Mouse (Mus musculus): ENCODE data around the gene Alkbh4. TPM values are rescaled to one million over a fixed set of nuclear protein-coding genes. Genes with fewer than 3 reads are reported as not detected.
"Not testable (repeated sequence)": the region's sequence is repeated elsewhere in the genome, so short reads cannot be mapped to it uniquely, and the experiment has no call there.

Gene Alkbh4
- total RNA-seq, 2 experiments from 2014 or later = 10.7 to 12.8 TPM

DNA sequence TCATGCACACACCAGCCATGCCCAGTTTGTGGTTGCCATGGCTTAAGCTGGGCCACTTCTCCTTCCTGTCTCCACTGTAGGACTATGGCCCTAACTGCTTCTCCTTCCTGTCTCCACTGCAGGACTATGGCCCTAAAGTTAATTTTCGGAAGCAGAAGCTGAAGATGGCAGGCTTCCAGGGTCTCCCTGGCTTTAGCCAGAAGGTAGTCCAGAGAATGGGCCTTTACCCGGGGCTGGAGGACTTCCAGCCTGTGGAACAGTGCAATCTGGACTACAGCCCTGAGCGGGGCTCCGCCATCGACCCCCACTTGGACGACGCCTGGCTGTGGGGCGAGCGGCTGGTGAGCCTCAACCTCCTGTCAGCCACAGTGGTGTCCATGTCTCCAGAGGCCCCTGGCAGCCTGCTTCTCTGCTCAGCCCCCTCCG, 4.1 kb downstream of the Alkbh4 start:
- intact Hi-C loops (cut with DNase I) = no loop called here
- DNase-seq = peak; percentile 77

DNA sequence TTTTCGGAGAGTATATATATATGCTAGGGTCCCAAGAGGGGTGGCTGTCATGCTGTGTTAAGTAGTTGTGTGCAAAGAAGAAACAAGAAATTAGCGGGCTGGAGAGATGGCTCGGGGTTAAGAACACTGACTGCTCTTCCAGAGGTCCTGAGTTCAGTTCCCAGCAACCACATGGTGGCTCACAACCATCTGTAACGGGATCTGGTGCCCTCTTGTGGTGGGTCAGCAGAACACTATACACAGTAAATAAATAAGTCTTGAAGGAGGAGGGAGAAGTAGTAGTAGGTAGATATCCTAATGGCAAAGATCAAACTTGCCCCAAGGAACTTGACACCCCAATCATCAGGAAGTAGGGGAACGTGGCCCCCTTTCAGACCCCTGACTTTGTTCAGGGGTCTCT, 6.8 kb downstream of the Alkbh4 start:
- DNase-seq = no peak
- intact Hi-C loops (cut with DNase I) = no loop called here

DNA sequence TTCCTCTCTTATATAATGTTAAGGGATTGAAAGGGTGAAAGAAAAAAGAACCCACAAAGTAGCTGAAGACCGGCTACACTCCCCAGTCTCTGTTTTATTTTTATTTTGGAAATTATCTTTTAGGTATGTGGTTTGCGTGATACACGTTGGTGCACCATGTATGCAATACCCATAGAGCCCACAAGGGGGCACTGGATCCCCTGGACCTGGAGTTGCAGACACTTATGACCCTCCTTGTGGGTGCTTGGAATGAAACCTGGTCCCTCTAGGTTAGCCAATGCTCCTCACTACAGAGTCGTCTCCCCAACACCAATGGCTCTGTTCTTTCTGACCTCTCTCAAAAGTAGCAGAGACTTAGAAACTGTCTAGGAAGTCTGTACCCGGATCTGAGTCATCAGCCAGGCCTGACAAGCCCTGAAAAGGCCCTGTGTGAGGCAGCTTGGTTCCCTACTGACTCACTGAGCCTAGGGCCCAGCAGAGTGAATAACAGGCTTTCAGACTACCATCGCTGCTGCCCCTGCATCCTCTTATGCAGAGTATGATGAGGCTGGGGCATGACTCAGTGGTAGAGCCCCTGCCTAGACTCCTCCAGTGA, 7.3 kb downstream of the Alkbh4 start:
- intact Hi-C loops (cut with DNase I) = no loop called here
- DNase-seq = no peak

DNA sequence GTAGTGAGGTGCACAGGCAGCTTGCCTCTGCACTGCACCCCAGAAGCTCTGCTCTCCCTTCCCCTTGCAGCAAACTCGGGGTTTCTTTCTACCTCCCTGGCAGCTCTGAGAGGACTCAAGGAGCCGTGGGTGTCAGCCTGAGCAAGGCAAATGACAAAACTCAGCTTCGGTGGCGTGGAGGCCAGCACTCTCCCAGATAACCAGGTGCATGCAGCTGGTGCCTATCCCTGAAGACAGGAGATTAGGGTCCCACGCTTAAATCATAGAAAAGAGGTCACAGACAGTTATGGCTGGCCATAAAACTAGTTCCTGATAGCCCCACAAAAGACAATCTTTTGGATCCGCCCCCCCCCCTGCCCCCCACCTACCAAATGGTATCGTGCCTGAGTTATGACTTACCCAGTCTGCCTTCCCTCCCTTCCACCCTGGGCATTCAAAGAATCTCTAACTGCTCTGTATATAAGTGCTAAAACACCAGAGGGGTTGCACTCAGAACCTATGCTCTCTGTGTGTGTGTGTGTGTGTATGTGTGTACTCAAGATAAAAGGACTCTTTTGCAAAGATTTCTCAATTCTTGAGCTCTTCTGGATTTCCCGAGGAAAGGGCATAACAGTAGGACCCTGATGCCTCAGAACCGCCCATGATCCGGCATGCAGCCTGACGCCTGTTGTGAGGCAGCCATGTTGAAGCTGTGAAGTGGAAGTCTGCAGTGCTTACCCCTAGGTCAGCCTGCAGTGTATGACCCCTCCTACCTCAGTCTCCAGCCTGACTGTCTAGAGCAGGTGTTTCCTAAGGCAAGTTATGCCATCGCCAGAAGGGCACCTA, 8.9 kb downstream of the Alkbh4 start:
- DNase-seq = peak; percentile 74
- intact Hi-C loops (cut with DNase I) = no loop called here

DNA sequence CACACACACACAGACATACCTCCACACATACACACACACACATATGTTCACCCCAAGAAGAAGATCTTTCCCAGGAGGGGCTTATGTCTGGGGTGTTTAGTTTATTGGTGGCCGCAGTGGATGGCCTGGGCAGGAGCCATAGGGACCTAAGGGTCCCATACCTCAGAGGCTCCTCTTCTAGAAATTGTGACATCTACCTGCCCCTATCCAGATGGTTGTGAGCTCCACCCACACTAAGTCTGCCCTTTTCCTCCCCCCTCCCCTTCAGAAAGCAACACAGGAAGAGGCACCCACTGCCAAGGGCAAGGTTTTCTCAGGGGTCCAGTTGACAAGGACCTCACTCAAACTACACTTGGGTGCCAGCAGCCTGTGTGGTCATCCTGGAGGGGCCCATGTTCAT, 11.0 kb downstream of the Alkbh4 start:
- intact Hi-C loops (cut with DNase I) = no loop called here
- DNase-seq = no peak

DNA sequence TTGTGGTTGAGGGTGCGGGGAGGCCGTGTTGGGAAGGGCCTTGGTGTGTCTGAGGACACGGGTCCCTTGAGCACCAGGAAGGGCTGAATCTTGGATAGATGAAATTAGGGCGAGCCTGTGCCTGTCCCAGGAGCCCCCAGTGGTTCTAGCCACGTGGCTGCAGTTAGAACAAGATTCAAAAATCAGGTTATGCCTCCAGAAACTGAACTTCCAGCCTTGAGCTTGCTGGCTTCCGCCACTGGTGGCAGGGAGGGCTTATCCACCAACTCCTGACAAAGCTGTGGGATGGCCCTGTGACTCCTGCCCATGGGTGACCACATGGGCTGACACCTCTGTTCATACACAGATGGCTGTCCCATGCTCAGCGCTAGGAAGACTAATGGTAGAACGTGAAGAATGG, 11.8 kb downstream of the Alkbh4 start:
- DNase-seq = no peak
- intact Hi-C loops (cut with DNase I) = no loop called here

DNA sequence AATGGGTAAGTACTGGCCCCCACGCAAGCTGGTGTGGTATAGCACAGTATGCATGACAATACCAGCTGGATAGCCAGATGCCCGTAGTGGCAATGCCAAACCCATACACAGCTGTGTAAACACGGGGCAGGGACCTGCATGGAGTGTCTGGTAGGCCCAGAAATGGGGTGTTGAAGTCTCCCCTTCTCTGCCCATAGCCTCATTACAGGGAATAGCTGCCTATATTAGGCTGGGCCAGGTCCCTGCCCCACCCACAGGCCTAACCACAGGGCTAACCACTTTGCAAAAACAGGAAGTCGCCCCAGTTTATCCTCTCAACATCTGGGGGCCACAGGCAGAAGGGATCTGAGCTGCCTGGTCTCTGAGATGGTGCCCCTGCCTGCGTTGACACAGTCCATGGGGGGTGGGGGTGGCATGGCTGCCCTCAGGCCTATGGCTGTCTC, 13.2 kb downstream of the Alkbh4 start:
- intact Hi-C loops (cut with DNase I) = not testable (repeated sequence)
- DNase-seq = peak; percentile 25

DNA sequence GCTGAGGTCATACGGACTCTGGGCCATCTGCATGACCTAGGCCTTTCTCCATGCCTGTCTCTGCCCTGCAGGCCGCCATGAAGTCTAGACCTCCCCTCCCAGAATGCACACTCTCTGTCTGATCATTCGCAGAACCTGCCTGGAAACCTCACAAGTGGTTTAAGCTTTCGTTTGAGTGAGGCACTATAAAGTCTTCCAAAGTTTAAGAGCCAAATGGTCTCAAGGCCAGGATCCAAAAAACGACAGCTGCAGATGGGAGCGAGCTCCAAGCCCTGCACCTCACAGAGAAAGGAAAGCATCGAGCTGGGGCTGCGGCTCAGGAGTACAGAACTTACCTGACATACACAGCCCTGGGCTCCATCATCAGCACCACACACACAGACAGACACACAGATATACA, 16.4 kb downstream of the Alkbh4 start:
- intact Hi-C loops (cut with DNase I) = no loop called here
- peak; percentile 49 for DNase-seq

DNA sequence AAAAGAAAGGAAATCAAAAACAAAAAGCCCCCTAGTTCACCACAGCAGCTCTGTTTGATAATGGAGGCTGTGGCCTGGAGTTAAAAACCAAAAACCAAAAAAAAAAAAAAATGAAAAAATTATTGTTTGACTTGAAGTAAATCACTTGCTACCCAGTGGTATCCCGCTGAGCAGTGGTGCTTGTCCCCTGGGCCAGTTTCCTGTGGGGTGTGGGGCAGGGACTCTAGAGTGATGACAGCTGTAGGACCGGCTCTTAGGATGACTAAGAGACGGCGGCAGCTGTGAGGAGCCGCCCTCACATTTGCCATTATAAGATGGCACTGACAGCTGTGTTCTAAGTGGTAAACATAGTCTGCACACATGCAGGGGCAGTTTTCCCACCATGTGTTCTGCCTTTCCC, 19.5 kb downstream of the Alkbh4 start:
- no peak for DNase-seq
- intact Hi-C loops (cut with DNase I) = no loop called here

DNA sequence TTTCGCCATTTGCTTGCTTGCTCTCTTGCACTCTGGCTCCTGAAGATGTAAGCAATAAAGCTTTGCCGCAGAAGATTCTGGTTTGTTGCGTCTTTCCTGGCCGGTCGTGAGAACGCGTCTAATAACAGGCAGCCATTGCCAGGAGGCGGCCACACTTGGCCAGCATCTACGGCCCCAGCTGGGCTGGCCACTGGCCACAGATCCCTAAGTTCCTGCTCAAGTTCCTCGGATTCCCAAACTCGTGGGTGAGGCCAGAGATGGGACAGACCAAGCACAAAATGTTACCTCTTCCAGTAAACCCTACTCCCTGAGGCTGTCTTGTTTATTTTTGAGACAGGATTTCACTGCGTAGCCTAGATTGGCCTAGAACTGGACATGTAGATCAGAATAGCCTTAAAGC, 24.1 kb downstream of the Alkbh4 start:
- DNase-seq = peak; percentile 47
- intact Hi-C loops (cut with DNase I) = not testable (repeated sequence)

DNA sequence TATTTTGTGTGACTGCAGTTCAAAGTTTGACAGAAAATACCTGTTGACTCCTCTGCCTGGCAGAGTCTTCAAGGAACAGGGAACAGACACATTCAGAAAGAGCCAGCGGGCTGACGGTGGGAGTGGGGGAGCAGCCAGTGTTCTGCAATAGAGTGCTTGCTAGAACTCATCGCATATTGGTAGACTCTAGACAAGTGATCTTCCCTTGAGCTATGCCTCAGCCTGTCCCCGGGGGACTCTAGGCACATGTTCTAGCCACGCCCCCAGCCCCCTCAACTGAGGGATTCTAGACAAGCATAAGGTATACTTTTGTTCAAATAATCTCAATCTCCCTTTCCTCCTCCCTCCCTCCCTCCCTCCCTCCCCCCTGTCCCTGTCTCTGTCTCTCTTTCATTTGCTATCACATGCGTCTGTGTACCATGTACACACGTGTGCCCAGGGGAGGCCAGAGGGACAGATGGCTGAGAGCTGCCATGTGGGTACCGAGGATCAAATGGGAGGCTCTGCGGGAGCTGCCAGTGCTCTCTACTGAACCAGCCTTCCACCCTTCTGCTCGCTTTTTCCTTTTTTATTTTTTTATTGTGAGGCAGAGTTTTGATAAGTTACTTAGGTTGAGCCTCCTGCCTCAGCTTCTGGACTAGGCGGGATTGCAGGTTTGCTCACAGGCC, 28.0 kb downstream of the Alkbh4 start:
- intact Hi-C loops (cut with DNase I) = no loop called here
- DNase-seq = peak; percentile 79

DNA sequence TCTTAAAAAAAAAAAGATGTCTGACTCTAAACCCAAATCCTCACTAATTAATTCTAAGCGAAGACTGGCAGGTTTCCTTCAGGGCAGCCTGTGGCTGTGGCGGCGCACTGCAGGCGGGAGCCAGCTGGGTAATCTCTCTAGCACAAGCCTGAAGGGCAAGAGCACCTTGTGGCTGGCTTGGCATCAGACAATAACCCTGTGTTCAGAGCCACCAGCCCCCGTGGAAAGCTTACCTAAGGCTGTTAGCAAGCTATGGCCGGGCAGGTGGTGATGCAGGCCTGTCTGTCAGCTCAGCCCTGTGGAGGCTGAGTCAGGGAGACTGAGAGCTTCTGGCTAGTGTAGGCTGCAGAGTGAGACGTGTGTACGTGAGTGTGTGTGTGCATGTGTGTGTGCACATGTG, 29.3 kb downstream of the Alkbh4 start:
- intact Hi-C loops (cut with DNase I) = no loop called here
- DNase-seq = peak; percentile 55

DNA sequence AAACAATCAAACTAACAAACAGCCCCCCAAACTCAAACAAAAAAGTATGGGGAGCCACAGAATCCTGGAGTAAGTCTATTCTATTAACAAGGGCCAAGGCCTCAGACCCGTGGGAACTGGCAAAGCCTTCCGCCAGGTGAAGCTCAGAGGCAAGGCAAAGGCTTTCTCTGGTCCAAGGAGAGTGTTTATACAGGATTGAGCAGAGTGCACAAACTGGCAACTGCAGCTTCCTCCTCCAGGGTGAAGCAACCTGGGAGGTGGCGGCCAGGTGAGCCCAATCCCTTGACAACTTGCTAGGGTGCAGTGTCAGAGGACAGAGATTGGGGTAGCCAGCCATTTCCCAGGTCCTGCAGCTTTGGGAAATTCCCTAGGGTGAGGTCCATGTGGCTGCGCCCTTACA, 31.4 kb downstream of the Alkbh4 start:
- no peak for DNase-seq
- intact Hi-C loops (cut with DNase I) = no loop called here

DNA sequence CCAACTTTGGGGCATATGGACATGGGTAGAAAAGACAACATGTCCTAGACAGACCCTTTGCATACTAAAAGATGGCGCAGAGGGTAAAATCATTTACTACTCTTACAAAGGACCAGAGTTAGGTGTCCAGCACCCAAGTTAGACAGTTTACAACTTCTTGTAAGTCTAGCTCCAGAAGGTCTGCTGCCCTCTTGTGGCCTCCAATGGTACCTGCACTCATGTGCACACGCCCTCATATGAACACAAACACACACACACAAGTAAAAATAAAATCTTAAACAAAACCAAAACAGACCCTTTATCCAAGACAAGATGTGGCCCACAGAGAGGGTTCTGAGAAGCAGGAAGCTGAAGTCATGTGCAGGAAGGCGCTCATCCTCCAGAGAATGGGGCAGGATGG, 32.1 kb downstream of the Alkbh4 start:
- DNase-seq = no peak
- intact Hi-C loops (cut with DNase I) = no loop called here

DNA sequence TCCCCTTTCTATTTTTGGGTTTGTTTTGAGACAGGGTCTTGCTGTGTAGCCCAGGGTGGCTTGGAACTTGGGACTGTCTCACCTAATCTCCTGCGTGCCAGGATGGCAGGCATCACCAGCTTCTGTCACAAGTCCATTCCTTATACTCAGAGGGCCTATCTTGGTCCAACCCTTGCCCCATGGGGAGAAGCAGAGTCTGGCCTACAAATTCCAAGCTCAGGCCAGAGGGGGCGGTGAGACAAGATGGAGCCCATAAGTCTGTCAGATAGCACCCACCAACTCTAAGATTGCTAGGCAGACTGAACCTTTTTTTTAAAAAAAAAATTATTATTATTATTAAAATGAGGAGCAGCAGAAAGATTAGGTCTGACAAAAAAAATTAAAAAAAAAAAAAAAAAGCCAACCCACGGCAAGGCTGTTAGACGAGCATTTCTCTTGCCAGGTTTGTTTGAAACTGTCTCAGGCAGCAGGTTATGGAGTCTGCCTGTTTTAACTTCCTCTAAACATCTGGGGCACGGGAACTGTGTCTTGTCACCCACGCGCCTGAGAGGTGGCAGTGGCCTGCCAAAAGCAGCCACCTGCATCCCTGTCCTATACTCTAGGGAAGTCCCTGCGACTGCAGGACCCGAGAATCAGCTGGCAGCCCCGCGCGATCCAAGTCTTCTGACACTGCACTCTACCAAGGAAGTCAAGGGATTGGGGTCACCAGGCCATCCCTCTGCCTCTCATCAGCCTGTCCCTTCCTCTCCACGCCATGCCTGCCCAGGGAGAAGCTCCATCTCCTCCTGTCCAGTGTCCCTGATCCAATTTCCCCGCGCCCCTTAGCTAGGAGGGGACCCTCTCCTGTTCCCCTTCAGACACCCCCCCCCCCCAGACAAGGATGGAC, 33.9 kb downstream of the Alkbh4 start:
- DNase-seq = peak; percentile 34
- intact Hi-C loops (cut with DNase I) = loop anchor here (5.0 kb wide), 1 partner anchor 33 kb away; the partner anchor contains the start of genes Alkbh4 and Lrwd1

DNA sequence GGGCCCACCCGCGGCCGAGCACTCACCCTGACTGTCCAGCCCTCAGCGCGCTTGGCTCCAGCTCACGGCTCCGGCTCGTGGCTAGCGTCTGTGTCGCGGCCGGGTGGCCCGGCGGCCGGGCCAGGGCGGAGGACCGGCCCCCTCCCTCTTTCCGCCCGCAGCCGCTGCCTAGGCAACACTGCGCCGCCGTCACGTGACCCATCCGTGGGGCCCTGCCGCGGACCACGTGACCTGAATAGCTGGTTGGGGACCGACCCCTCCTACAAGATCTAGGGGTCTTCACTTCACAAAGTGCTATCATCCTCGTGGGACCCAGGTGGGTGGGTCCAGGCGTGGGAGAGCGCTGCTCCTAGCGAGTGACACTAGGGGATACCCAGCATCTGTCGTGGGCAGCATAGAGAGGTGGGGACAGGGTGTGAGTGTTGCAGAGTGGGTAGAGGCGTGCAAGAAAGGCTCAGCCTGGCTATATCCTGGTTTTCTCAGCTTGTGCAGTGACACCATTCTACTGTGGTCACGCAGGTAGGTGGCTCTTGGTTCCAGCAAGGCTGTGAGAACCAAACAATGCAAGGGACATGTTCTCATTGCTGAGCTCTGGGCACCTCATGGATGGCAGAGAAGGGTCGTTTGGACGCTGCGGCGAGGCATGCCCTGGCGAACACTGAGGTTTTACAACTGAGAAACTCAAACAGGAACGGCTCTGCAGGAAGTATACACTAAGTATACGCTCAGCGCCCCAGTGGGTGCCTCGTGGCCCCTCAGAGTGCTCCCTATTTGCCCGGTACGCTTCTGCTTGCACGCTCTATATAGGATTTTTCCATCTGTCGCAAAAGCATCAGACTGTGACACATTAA, 34.8 kb downstream of the Alkbh4 start, which contains the start of gene Orai2:
TSS of gene Orai2 (minus strand) at position 202 of the 851 bp plus-strand sequence.
- DNase-seq = peak; percentile 90
- intact Hi-C loops (cut with DNase I) = loop anchor here (5.0 kb wide), 1 partner anchor 33 kb away; the partner anchor contains the start of genes Alkbh4 and Lrwd1

DNA sequence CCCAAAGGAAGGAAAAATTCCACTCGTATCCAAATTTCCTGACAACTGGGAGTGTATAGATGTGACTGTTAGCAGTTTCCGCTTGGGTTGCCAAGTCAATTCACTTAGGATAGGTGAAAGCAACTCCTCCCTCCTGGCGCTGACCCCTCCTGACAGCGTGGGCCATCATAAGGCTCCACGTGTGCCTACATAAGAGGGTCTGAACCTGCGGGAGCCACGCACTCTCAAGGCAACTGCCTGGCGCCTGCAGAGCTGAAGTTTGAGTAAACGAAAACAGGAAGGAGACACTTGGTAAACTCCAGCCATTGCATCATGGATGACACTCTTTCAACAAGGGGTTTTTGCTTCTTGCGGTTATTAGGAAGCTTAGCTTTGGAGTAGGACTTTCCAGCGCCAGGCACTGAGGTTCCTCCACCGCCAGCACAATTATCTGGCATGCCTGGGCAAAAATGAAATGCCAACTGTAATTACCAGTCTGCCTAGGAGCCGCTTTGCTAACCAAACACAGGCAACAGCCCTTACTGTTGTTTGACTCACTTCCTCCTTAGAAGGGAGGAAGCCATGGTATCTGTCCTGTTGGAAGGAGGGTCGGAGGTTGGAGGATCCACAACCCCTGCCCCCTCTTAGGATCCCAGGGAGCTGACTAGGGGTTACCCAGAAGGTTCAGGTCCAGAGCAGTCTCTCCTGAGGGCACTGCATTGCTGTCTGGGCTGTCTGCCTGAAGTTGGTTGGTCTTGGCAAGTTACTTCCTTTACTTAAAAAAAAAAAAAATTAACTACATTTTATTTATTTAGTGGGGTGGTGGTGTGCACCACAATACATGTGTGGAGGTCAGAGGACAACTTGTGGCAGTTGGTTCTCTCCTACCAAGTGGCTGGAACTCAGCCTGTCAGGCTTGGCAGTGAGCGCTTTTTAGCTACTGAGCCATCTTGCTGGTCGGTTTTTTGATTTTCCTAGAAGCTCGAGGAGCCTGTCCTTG, 35.7 kb downstream of the Alkbh4 start:
- no peak for DNase-seq
- intact Hi-C loops (cut with DNase I) = loop anchor here (5.0 kb wide), 1 partner anchor 34 kb away; the partner anchor contains the start of genes Alkbh4 and Lrwd1

DNA sequence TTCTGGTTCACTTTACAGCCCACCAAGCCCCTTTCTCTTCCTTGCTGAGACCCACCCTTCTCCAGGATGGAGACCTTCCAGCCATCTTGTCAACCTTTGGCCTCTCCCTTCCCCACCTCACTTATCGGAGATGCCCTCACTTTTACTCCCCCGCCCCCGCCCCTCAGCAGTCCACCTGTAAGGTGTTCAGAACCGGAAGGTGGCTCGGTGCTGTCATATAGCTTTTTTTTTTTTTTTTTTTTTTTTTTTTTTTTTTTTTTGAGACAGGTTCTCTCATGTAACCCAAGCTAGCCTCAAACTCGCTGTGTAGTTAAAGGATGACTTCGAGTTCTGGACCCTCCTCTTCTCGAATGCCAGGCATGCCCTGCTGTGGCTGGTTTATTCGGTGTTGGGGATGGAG, 37.0 kb downstream of the Alkbh4 start:
- DNase-seq = no peak
- intact Hi-C loops (cut with DNase I) = loop anchor here (5.0 kb wide), 1 partner anchor 36 kb away; the partner anchor contains the start of genes Alkbh4 and Lrwd1

Measured in left cerebral cortex, postnatal 4 days (tissue).